Mouse (Mus musculus): ENCODE measurements around the gene Gm21969.

The Gm21969 gene

GRCm38 (mm10) chr4:139619765-139620164 lies 16.8 kb downstream of the Gm21969 start:
- no peak for DNase-seq (ENCODE audit: low spot score)

DNA sequence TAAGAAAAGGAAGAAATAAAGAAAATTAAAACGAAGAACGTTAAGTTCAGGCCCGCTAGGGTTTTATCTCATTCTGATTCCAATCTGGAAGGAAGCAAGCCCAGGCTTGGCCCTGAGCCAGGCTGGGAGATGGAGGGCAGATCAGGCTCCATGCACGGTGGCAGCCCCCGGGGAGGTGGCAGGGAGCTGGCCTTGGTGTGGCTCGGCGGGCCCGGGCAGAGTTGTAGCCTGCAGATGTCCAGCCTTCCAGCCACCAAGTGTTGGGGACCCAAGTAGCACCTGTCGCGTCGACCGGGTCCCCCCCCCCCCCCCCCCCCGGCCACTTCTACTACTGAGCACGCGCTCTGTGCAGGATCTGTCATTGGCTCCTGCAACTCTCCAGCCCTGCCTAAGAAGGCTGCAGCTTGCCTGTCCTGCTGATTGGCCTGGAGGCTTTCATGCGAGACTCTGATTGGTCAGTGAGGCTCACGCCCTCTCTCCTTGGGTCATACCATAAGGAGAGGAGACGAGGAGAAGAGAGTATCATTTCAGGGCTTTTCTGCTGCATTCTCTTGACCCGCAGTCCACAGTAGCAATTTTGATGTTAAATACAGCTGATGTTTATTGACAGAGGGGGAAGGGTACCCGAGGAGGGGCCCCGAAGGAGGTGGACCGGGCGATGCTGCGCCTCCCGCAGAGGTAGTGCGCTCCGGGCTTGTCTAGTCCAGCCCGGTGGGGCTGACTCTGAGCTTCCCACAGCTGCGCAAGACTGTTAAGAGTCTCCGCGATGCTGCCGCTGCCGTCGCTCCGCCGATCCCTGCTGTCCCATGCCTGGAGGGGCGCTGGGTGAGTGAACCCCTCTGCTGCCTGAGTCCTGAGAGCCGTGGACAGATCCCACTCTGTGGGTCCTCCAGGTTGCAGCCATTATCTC lies 19.6 kb downstream of the Gm21969 start, which contains the start of gene Aldh4a1:
TSS of gene Aldh4a1 (plus strand) at position 494 of the 910 bp plus-strand sequence.
- peak; percentile 90 for DNase-seq (ENCODE audit: low spot score)

DNA sequence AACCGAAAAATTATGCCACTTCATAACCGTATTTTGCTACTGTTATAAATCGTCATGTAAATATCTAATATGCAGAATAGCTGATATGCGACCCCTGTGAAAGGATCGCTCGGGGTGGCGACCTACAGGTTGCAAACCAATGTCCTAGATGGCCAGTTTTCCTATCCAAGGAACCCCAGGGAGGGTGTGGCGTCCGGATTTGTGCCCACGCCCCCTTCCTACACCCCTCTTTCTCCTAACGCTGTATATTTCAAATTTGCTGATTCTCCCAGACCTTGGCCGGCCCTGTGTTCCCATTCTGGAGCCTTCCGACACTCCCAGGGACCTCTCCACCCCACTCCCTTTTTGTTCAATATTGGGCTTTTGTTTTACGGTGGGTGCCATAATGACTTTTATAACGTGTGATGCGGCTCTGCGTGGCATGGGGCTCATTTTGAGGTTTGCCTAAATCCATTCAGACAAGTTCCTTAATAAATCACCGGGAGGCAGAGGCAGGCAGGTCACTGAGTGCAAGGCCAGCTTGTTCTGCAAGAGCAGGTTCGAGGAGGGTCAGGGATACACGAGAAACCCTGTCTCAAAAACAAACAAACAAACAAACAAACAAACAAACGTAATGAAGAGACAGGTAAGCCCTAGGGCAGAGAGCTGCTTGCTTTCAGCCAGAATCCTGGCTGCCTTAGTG lies 20.6 kb downstream of the Gm21969 start:
- DNase-seq (ENCODE audit: low spot score), result no peak

DNA sequence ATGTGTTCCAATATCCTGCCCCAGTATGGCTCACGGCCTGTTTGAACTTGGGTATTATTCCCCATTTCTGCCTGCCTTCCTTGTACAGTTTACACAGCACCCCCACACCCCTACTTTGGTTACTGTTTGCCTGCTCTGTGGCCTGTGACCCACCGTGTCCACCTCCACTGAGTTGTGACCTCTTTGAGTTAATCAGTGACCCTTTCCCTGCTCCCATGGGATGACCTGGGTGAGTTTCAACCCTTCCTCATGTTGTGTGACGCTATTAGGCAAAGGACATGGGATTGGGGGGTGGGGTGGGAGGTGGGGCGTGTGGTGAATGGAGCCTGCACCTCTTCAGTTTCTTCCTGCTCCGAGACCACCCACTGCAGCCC lies 21.1 kb downstream of the Gm21969 start:
- no peak for DNase-seq (ENCODE audit: low spot score)

GRCm38 (mm10) chr4:139624706-139625105 lies 21.7 kb downstream of the Gm21969 start:
- no peak for DNase-seq (ENCODE audit: low spot score)

DNA sequence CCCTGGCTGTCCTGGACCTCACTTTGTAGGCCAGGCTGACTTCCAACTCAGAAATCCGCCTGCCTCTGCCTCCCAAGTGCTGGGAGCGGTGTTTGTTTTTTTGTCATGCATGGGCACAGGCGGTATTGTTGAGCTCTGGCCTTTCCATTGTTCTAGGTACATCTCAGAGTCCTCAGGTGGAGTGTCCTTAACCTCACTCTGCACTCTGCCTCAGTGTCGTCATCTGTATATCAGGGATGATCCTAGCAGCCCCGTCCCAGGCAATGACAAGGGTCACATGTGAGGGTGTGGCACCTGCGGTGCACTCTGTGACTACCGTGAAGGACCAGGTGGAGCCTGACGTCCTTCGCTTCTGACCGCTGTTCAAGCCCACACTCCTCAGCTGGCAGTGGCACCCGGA lies 24.4 kb downstream of the Gm21969 start:
- DNase-seq (ENCODE audit: low spot score), result no peak

- no peak for DNase-seq (ENCODE audit: low spot score)
Measured at GRCm38 (mm10) chr4:139630171-139630570, 27.2 kb downstream of the Gm21969 start.

- no peak for DNase-seq (ENCODE audit: low spot score)
Measured at GRCm38 (mm10) chr4:139631141-139631540, 28.2 kb downstream of the Gm21969 start.

DNA sequence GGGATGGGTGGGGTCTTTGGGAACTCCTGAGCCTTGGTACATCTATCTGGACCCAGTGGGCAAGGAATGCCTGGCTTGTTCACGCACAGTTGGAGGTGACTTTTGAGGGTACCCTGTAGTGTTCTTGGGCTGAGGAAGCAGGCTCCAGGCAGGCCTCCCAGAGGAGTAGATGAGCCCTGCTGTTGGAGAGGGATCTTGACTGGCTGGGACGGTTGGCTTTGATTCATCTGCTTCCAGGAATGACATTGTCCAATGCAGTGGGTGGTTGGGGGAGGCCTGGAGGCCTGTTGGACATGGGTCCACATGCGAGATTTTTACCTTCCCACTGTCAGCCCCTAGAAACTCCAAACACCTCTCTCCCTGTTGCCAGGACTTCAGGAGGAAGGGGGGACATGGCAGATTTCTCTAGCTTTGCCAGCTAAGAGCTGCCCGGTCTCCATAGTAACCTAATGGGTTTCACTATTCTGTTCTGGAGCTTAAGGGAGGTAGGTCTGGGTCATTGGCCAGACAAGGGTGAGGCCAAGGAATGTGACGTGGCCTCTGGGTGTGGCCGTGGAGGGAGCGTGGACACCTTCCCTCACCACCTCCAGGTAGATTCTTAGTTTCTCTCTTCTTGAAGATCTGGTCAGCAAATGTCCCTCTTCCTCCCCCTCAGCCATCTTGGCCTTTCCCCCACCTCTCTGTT lies 28.7 kb downstream of the Gm21969 start:
- DNase-seq (ENCODE audit: low spot score), result no peak

- no peak for DNase-seq (ENCODE audit: low spot score)
Measured at GRCm38 (mm10) chr4:139632254-139632580, 29.2 kb downstream of the Gm21969 start.

GRCm38 (mm10) chr4:139636373-139636772 lies 33.4 kb downstream of the Gm21969 start:
- peak; percentile 52 for DNase-seq (ENCODE audit: low spot score)

DNA sequence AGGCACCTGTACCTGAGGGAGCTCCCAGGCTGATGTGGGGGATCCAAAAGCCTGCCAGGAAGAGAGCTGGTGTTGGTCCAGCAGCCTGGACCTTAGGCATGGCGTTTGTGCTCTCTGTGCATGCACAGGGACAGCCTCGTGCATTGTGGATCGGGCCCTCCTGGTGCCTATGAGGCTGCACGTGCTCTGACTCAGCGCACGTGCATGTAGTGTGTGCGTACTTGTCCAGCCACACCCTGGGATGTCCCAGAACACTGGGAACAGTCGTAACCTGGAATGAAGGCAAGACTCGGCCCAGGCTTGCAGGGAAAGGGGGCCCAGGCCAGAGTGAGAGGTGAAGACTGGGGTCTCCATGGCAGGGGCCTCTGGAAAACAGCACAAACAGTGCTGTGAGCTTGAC lies 34.9 kb downstream of the Gm21969 start:
- no peak for DNase-seq (ENCODE audit: low spot score)

GRCm38 (mm10) chr4:139638356-139638755 lies 35.4 kb downstream of the Gm21969 start:
- no peak for DNase-seq (ENCODE audit: low spot score)

DNA sequence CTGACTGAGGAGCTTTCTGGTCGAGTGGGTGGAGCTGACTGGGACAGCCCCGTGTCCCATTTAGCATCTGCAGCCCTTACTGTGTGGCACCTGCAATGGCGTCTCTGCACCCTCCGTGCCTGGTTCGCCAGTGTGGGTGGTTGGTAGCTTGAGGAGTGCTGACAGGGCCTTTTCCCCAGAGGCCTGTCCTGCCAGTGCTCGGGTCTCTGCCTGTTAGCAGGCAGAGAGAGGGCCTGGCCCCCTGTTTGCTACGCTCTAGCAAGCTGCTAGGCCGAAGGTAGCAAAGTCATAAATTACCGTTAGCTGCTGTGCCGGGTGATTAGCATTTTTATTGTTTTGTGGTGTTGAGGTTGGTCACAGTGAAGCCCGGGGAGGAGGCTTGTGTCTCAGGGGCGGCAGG lies 36.8 kb downstream of the Gm21969 start:
- DNase-seq (ENCODE audit: low spot score), result no peak

- no peak for DNase-seq (ENCODE audit: low spot score)
Measured at GRCm38 (mm10) chr4:139640333-139640732, 37.3 kb downstream of the Gm21969 start.

DNA sequence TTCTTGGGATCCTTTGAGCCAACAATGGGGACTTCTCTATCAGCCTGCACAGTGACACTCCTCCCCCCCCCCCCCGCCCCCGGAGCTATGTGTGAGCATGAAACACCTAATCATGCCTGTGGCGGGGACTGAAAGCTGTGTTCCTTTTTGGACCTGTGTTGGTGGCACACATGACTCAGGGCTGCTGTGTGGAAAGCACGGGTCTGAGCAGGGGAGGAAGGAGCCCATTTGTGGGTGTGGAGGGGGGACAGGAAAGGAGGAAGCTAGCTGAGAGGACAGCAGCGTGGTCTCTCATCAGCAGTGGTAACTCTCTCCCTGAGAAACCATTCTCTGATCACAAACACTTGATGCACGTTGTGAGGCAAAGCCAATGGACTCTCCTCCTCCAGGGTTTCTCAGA lies 37.8 kb downstream of the Gm21969 start:
- DNase-seq (ENCODE audit: low spot score), result no peak

- peak; percentile 27 for DNase-seq (ENCODE audit: low spot score)
Measured at GRCm38 (mm10) chr4:139641829-139642425, 38.9 kb downstream of the Gm21969 start.

- DNase-seq (ENCODE audit: low spot score), result peak; percentile 48
Measured at GRCm38 (mm10) chr4:139643972-139644371, 41.0 kb downstream of the Gm21969 start.

DNA sequence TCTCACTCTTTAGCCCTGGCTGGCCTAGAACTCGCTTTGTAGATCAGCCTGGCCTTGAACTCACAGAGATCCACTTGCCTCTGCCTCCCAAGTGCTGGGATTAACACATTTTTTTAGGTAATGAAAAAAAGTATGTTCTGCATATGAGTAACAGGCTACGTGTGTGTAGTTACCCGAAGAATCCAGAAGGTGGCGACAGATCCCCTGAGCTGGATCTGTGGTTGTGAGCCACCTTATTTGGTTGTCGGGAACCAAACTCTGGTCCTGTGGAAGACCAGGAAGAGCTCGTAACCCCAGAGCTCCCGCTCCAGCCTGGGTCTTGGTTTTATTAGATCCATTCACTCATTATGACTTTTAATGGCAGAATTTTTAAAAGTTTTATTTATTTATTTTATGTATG lies 43.9 kb downstream of the Gm21969 start:
- no peak for DNase-seq (ENCODE audit: low spot score)

GRCm38 (mm10) chr4:139650086-139650743 lies 47.2 kb downstream of the Gm21969 start:
- no peak for DNase-seq (ENCODE audit: low spot score)

DNA sequence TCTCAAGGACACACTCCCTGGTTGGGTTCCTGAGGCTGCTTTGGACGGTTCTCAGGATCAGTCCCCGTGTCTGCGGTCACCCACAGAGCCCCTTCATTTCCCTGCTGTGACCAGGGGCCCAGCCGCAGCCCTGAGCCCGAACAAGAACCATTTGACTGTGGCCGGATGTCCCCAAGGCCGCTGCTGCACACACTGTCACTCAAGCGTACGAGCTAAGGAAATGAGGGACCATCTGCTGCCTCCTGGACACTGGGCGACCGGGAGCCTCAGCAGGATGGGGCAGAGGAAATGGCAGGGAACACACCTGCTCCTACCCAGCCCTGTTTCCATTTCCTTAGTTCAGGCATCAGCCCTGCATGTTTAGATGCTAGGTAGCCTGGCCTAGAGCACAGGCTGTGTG lies 47.9 kb downstream of the Gm21969 start:
- no peak for DNase-seq (ENCODE audit: low spot score)

GRCm38 (mm10) chr4:139653238-139653637 lies 50.3 kb downstream of the Gm21969 start, which contains the start of gene Tas1r2:
Gene Tas1r2 (plus strand): TSS chr4:139653538.
- no peak for DNase-seq (ENCODE audit: low spot score)

Data from T-cell, adult 2 months (primary cell).